Mouse (Mus musculus) MEL (cell line): ENCODE data around the gene Amt. TPM values are rescaled to one million over a fixed set of nuclear protein-coding genes. Genes with fewer than 3 reads are reported as not detected.

Source experiments
- DNase-seq: peaks from one replicate; pipeline ENCODE4 v3.0.0; 2011; ENCODE audit warnings: low read depth, low spot score
- H3K27ac ChIP-seq: 2 replicates; pipeline ENCODE4 v1.5.1; 2012; ENCODE audit warnings: low read depth, mild to moderate bottlenecking, control low read depth, low read length, moderate library complexity; ENCODE audit not compliant: control insufficient read depth
- H3K27me3 ChIP-seq, 2 experiments: fragments of 150-350 bp in 1 of 2; sonication (generic) in 1 of 2; 2 replicates each; pipeline ENCODE4 v1.6.1; 2012; ENCODE audit warnings: low read length in 2 of 2, mild to moderate bottlenecking in 2 of 2, improper control_type of control experiment in 1 of 2, moderate library complexity in 1 of 2; ENCODE audit not compliant: insufficient read depth in 2 of 2, control insufficient read depth in 1 of 2
- H3K36me3 ChIP-seq, 2 experiments: 2 replicates each; pipeline ENCODE4 v1.6.1; 2012 to 2014; ENCODE audit warnings: low read length in 2 of 2, improper control_type of control experiment in 1 of 2, inconsistent platforms in 1 of 2, mild to moderate bottlenecking in 1 of 2; ENCODE audit not compliant: insufficient read depth in 2 of 2, control insufficient read depth in 1 of 2
- H3K4me1 ChIP-seq, 2 experiments: fragments of 150-350 bp in 1 of 2; sonication (generic) in 1 of 2; 2 replicates each; pipeline ENCODE4 v1.6.1; 2012; ENCODE audit warnings: low read length in 2 of 2, improper control_type of control experiment in 1 of 2, mild to moderate bottlenecking in 1 of 2; ENCODE audit not compliant: insufficient read depth in 2 of 2, control insufficient read depth in 1 of 2
- H3K4me3 ChIP-seq, 2 experiments: fragments of 150-350 bp in 1 of 2; sonication (generic) in 1 of 2; 2 replicates each; pipeline ENCODE4 v1.5.1; 2012; ENCODE audit warnings: low read depth in 2 of 2, low read length in 2 of 2, mild to moderate bottlenecking in 2 of 2, moderate library complexity in 2 of 2, control low read depth in 1 of 2, improper control_type of control experiment in 1 of 2; ENCODE audit not compliant: control insufficient read depth in 1 of 2, insufficient read depth in 1 of 2
- H3K79me2 ChIP-seq: 2 replicates; pipeline ENCODE4 v1.6.1; 2012; ENCODE audit warnings: mild to moderate bottlenecking, low read length, moderate library complexity; ENCODE audit not compliant: control insufficient read depth, poor library complexity, insufficient read depth
- H3K9ac ChIP-seq: 2 replicates; pipeline ENCODE4 v1.6.1; 2012; ENCODE audit warnings: low read depth, mild to moderate bottlenecking, control low read depth, low read length, moderate library complexity; ENCODE audit not compliant: control insufficient read depth, poor library complexity, severe bottlenecking
- H3K9me3 ChIP-seq: fragments of 150-350 bp; sonication (generic); replicated peaks from 2 replicates; pipeline ENCODE4 v1.6.1; 2012; ENCODE audit warnings: mild to moderate bottlenecking, low read length, improper control_type of control experiment, moderate library complexity; ENCODE audit not compliant: insufficient read depth
- BHLHE40 ChIP-seq: IDR thresholded peaks from 2 replicates; pipeline ENCODE4 v1.6.1; 2012; ENCODE audit warnings: low read depth, mild to moderate bottlenecking, inconsistent platforms, low read length, improper control_type of control experiment, borderline replicate concordance
- CHD2 ChIP-seq: IDR thresholded peaks from 2 replicates; pipeline ENCODE4 v1.6.1; 2011; ENCODE audit warnings: low read length, improper control_type of control experiment
- E2F4 ChIP-seq: IDR thresholded peaks from 2 replicates; pipeline ENCODE4 v1.6.1; 2011; ENCODE audit warnings: low read depth, low read length, improper control_type of control experiment, borderline replicate concordance
- ELF1 ChIP-seq: IDR thresholded peaks from 2 replicates; pipeline ENCODE4 v1.6.1; 2014; ENCODE audit warnings: low read depth, mild to moderate bottlenecking, inconsistent platforms, low read length, improper control_type of control experiment, moderate library complexity
- ETS1 ChIP-seq: IDR thresholded peaks from 2 replicates; pipeline ENCODE4 v1.6.1; 2012; ENCODE audit warnings: low read depth, mild to moderate bottlenecking, inconsistent platforms, low read length, improper control_type of control experiment, moderate library complexity
- GABPA ChIP-seq: IDR thresholded peaks from 2 replicates; pipeline ENCODE4 v1.6.1; 2012; ENCODE audit warnings: low read depth, mild to moderate bottlenecking, inconsistent platforms, low read length, improper control_type of control experiment, moderate library complexity
- GATA1 ChIP-seq: IDR thresholded peaks from 2 replicates; pipeline ENCODE4 v1.6.1; 2011; ENCODE audit warnings: low read depth, low read length, improper control_type of control experiment
- HCFC1 ChIP-seq: IDR thresholded peaks from 2 replicates; pipeline ENCODE4 v1.6.1; 2012; ENCODE audit warnings: low read depth, mild to moderate bottlenecking, inconsistent platforms, low read length, improper control_type of control experiment, moderate library complexity
- JUND ChIP-seq: IDR thresholded peaks from 2 replicates; pipeline ENCODE4 v1.6.1; 2011; ENCODE audit warnings: low read depth, mild to moderate bottlenecking, improper control_type of control experiment, low read length
- KAT2A ChIP-seq: conservative IDR thresholded peaks from 2 replicates; pipeline ENCODE4 v1.6.1; 2012; ENCODE audit warnings: low read depth, low read length, improper control_type of control experiment, inconsistent platforms
- MAX ChIP-seq: IDR thresholded peaks from 2 replicates; pipeline ENCODE4 v1.6.1; 2011; ENCODE audit warnings: low read length, improper control_type of control experiment
- MEF2A ChIP-seq: IDR thresholded peaks from 2 replicates; pipeline ENCODE4 v1.6.1; 2014; ENCODE audit warnings: low read depth, mild to moderate bottlenecking, inconsistent platforms, low read length, improper control_type of control experiment; ENCODE audit not compliant: poor library complexity, insufficient replicate concordance, severe bottlenecking; ENCODE audit errors: extremely low read depth
- MXI1 ChIP-seq: IDR thresholded peaks from 2 replicates; pipeline ENCODE4 v1.6.1; 2011; ENCODE audit warnings: mild to moderate bottlenecking, low read depth, low read length, improper control_type of control experiment
- MYC ChIP-seq: IDR thresholded peaks from 2 replicates; pipeline ENCODE4 v1.6.1; 2011; ENCODE audit warnings: low read depth, mild to moderate bottlenecking, low read length, improper control_type of control experiment, moderate library complexity
- NELFE ChIP-seq: IDR thresholded peaks from 2 replicates; pipeline ENCODE4 v1.6.1; 2011; ENCODE audit warnings: low read depth, low read length, improper control_type of control experiment
- POLR2A ChIP-seq, 2 experiments: IDR thresholded peaks; 2 replicates each; pipeline ENCODE4 v1.6.1; 2011 to 2012; ENCODE audit warnings: low read length in 2 of 2, mild to moderate bottlenecking in 2 of 2, control low read depth in 1 of 2, improper control_type of control experiment in 1 of 2, low read depth in 1 of 2, moderate library complexity in 1 of 2; ENCODE audit not compliant: control insufficient read depth in 1 of 2, insufficient read depth in 1 of 2, poor library complexity in 1 of 2
- POLR2AphosphoS2 ChIP-seq: IDR thresholded peaks from 2 replicates; pipeline ENCODE4 v1.6.1; 2011; ENCODE audit warnings: low read length, improper control_type of control experiment
- POLR2AphosphoS5 ChIP-seq: IDR thresholded peaks from 2 replicates; pipeline ENCODE4 v1.6.1; 2012; ENCODE audit warnings: low read depth, borderline replicate concordance, mild to moderate bottlenecking, inconsistent platforms, low read length, moderate library complexity, mixed read lengths
- RAD21 ChIP-seq: IDR thresholded peaks from 2 replicates; pipeline ENCODE4 v1.6.1; 2011; ENCODE audit warnings: mild to moderate bottlenecking, low read depth, low read length, improper control_type of control experiment
- RCOR1 ChIP-seq: IDR thresholded peaks from 2 replicates; pipeline ENCODE4 v1.6.1; 2012; ENCODE audit warnings: low read depth, mild to moderate bottlenecking, inconsistent platforms, low read length, improper control_type of control experiment
- SIN3A ChIP-seq: IDR thresholded peaks from 2 replicates; pipeline ENCODE4 v1.6.1; 2012; ENCODE audit warnings: low read length, improper control_type of control experiment, inconsistent platforms
- SMC3 ChIP-seq: IDR thresholded peaks from 2 replicates; pipeline ENCODE4 v1.6.1; 2011; ENCODE audit warnings: low read depth, low read length, improper control_type of control experiment
- TBP ChIP-seq: IDR thresholded peaks from 2 replicates; pipeline ENCODE4 v1.8.0; 2011; ENCODE audit warnings: low read depth, low read length, improper control_type of control experiment
- TCF12 ChIP-seq: IDR thresholded peaks from 2 replicates; pipeline ENCODE4 v1.6.1; 2014; ENCODE audit warnings: low read depth, mild to moderate bottlenecking, inconsistent platforms, low read length, improper control_type of control experiment, moderate library complexity
- USF1 ChIP-seq: IDR thresholded peaks from 2 replicates; pipeline ENCODE4 v1.6.1; 2014; ENCODE audit warnings: low read depth, mild to moderate bottlenecking, inconsistent platforms, low read length, improper control_type of control experiment, moderate library complexity
- USF2 ChIP-seq, 2 experiments: IDR thresholded peaks; 2 replicates each; pipeline ENCODE4 v1.6.1; 2011 to 2012; ENCODE audit warnings: improper control_type of control experiment in 2 of 2, low read length in 2 of 2, borderline replicate concordance in 1 of 2, inconsistent platforms in 1 of 2, low read depth in 1 of 2, mild to moderate bottlenecking in 1 of 2; ENCODE audit not compliant: insufficient read depth in 1 of 2
- ZC3H11A ChIP-seq: IDR thresholded peaks from 2 replicates; pipeline ENCODE4 v1.6.1; 2012; ENCODE audit warnings: low read depth, mild to moderate bottlenecking, inconsistent platforms, low read length, improper control_type of control experiment
- ZKSCAN1 ChIP-seq: IDR thresholded peaks from 2 replicates; pipeline ENCODE4 v1.6.1; 2012; ENCODE audit warnings: low read depth, mild to moderate bottlenecking, inconsistent platforms, low read length, improper control_type of control experiment, moderate library complexity
- ZMIZ1 ChIP-seq: IDR thresholded peaks from 2 replicates; pipeline ENCODE4 v1.6.1; 2012; ENCODE audit warnings: low read depth, mild to moderate bottlenecking, inconsistent platforms, low read length, improper control_type of control experiment, moderate library complexity
- ZNF384 ChIP-seq: IDR thresholded peaks from 2 replicates; pipeline ENCODE4 v1.6.1; 2012; ENCODE audit warnings: low read depth, mild to moderate bottlenecking, inconsistent platforms, low read length, improper control_type of control experiment
- polyA plus RNA-seq, 2 experiments: library from polyadenylated mRNA; stranded (reverse) in 1 of 2; unstranded in 1 of 2; fragments of >175 nt in 1 of 2; fragments of >200 nt in 1 of 2; gene quantifications; 2 replicates each; pipeline versions ENCODE4 v1.2.1 to v1.2.4; 2012; ENCODE audit warnings: low replicate concordance in 2 of 2, low read depth in 1 of 2; ENCODE audit not compliant: insufficient read length in 2 of 2, insufficient read depth in 1 of 2, missing spikeins in 1 of 2
- total RNA-seq: library from RNA; depleted of rRNA; stranded (reverse); fragments of 300-350 nt; gene quantifications from 2 replicates; pipeline ENCODE4 v1.2.3, GENCODE M21; 2012

Gene Amt
- total and polyA plus RNA-seq, 3 experiments, result 0.15 to 0.58 TPM; not detected in 1

- Histone ChIP-seq H3K79me2 (no peaks in the 10 kb centered on the region), H3K9ac (no peak overlapping the region), H3K4me3 (no peak overlapping the region), H3K27ac (no peak overlapping the region), H3K9me3 (no peaks in the 10 kb centered on the region), H3K36me3 (no peaks in the 10 kb centered on the region), H3K4me1 (no peaks in the 10 kb centered on the region), H3K27me3 (peaks cover 3 to 8% of the 10 kb centered on the region in 2 experiments; a peak in 3 of 4 replicates)
- TF ChIP-seq GABPA (no peak), ETS1 (no peak), SIN3A (no peak), ZNF384 (no peak), USF1 (no peak), RCOR1 (no peak), JUND (no peak), POLR2AphosphoS2 (no peak), MAX (no peak), ELF1 (no peak), CHD2 (no peak), BHLHE40 (no peak), GATA1 (no peak), TCF12 (no peak), SMC3 (no peak), TBP (no peak), MEF2A (no peak)
- no peak for DNase-seq
Measured at GRCm38 (mm10) chr9:108275331-108275659, 21.4 kb upstream of the Amt start.

GRCm38 (mm10) chr9:108278697-108279450 is 17.8 kb upstream of the Amt start:
- peak; percentile 80 for DNase-seq
- no peaks in the 10 kb centered on the region for H3K9me3 ChIP-seq
- H3K79me2 ChIP-seq, result no peaks in the 10 kb centered on the region
- H3K27me3 ChIP-seq, result peaks cover 3% of the 10 kb centered on the region in 2 experiments; a peak in 3 of 4 replicates
- no peak overlapping the region for H3K4me3 ChIP-seq
- no peak overlapping the region for H3K9ac ChIP-seq
- no peaks in the 10 kb centered on the region for H3K36me3 ChIP-seq
- H3K27ac ChIP-seq, result no peak overlapping the region
- H3K4me1 ChIP-seq, result no peaks in the 10 kb centered on the region
- TF ChIP-seq JUND (no peak), ZMIZ1 (no peak), POLR2AphosphoS2 (no peak), ZC3H11A (peak; percentile 62), ELF1 (no peak), KAT2A (no peak), MYC (peak; percentile 96), POLR2A (IDR thresholded peaks at IDR 0.05; ENCODE audit: control insufficient read depth in 1 of 2, insufficient read depth in 1 of 2, low read depth in 1 of 2, low read length in 2 of 2, poor library complexity in 1 of 2) (no peak), RAD21 (peak; percentile 77), E2F4 (no peak), POLR2AphosphoS5 (no peak), ZKSCAN1 (no peak), TBP (peak; percentile 86), MXI1 (peak; percentile 70), NELFE (no peak), TCF12 (no peak), MAX (peak; percentile 82; the same call in 1 of the 2 replicates), BHLHE40 (no peak), USF2 (IDR thresholded peaks at IDR 0.05; ENCODE audit: borderline replicate concordance in 1 of 2, insufficient read depth in 1 of 2, low read depth in 1 of 2, low read length in 2 of 2) (no peak), USF1 (0 out of 2 replicates have a peak, but pooled peaks have one; percentile 27), RCOR1 (no peak), HCFC1 (no peak), SMC3 (peak; percentile 70)
